8 mouse cellular contexts compared by ENCODE assay signal in the genomic region with DNA sequence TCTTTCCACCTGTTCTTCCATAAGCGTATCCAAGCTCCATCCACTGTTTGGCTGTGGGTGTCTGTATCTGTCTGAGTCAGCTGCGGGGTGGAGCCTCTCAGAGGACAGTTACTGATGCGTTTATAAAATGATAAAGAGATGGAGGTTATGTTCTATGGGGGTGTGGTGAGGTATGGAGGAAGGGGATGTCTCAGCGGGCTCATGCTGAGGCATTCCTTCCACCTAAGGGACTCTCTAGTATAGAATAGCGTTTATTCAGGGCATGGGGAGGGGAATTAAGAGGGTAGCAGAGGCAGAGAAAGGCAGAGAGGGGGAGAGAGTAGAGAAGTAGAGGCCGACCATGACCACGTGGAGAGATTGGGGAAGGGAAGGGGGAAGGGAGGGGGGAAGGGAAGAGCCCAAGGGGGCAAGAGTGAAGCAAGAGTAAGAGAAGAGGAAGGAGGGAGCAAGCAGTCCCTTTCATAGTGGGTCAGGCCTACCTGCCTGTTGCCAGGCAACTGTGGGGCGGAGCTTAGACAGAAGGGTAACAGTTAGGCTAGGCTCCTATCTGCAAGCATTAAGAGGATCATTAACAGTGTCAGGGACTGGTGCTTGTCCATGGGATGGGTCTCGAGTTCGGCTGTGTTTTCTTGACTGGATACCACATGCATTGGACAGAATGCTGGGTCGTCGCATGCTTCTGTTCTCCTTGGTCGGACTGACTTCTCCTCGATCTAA.
A peak's percentile ranks its signal among the peaks of the same experiment; 100 is the strongest.
DNase-seq lines count a peak whose midpoint lies in the region; ATAC-seq and TF ChIP-seq lines count a peak whose summit lies in the region.

No protein-coding gene starts in this region.

- H3K4me3 ChIP-seq in kidney, embryonic 15.5 days (replicated peaks) = peak overlapping the region; percentile 26
- peak overlapping the region; percentile 36 for H3K4me3 ChIP-seq in embryonic facial prominence, embryonic 13.5 days
- H3K4me3 ChIP-seq in limb, embryonic 10.5 days = peak overlapping the region; percentile 40
- peak overlapping the region; percentile 9; the same call in 1 of the 2 replicates for H3K4me3 ChIP-seq in neural tube, embryonic 14.5 days (ENCODE audit: low read depth, low read length)
- no peak overlapping the region for H3K4me3 ChIP-seq in layer of hippocampus, adult 2 months

- H3K36me3 ChIP-seq in kidney, embryonic 15.5 days = no peaks in the 10 kb centered on the region
- no peaks in the 10 kb centered on the region for H3K36me3 ChIP-seq in embryonic facial prominence, embryonic 13.5 days
- H3K36me3 ChIP-seq in limb, embryonic 10.5 days = no peaks in the 10 kb centered on the region
- H3K36me3 ChIP-seq in neural tube, embryonic 14.5 days (ENCODE audit: control insufficient read depth, insufficient read depth, low read length) = no peaks in the 10 kb centered on the region

- TF ChIP-seq CTCF in layer of hippocampus, adult 2 months (conservative IDR thresholded peaks at IDR 0.05) = no peak

- no peaks in the 10 kb centered on the region for H3K27me3 ChIP-seq in kidney, embryonic 15.5 days
- H3K27me3 ChIP-seq in embryonic facial prominence, embryonic 13.5 days = no peaks in the 10 kb centered on the region
- H3K27me3 ChIP-seq in limb, embryonic 10.5 days (ENCODE audit: low read depth, poor library complexity, severe bottlenecking) = no peaks in the 10 kb centered on the region
- H3K27me3 ChIP-seq in neural tube, embryonic 14.5 days (ENCODE audit: control insufficient read depth, insufficient read depth, low read length) = no peaks in the 10 kb centered on the region

- H3K4me2 ChIP-seq in kidney, embryonic 15.5 days = peak overlapping the region; percentile 55
- peak overlapping the region; percentile 61 for H3K4me2 ChIP-seq in embryonic facial prominence, embryonic 13.5 days
- H3K4me2 ChIP-seq in neural tube, embryonic 14.5 days (ENCODE audit: low read depth, low read length) = peak overlapping the region; percentile 44

- H3K9ac ChIP-seq in kidney, embryonic 15.5 days = no peak overlapping the region
- H3K9ac ChIP-seq in embryonic facial prominence, embryonic 13.5 days = peak overlapping the region; percentile 46; the same call in 1 of the 2 replicates
- no peak overlapping the region for H3K9ac ChIP-seq in neural tube, embryonic 14.5 days (replicated peaks; ENCODE audit: low read depth, low read length)

- ATAC-seq in kidney, embryonic 15.5 days (replicated peaks; ENCODE audit: low FRiP score) = peak; percentile 68
- ATAC-seq in embryonic facial prominence, embryonic 13.5 days (ENCODE audit: insufficient number of reproducible peaks, insufficient read depth, low FRiP score, low TSS enrichment, low read depth) = no peak
- ATAC-seq in neural tube, embryonic 14.5 days (ENCODE audit: low read depth) = no peak

- WGBS in kidney, embryonic 15.5 days = 42% methylated on average over 14 of the region's 14 CpGs
- 30% methylated on average over 14 of the region's 14 CpGs for WGBS in embryonic facial prominence, embryonic 13.5 days
- WGBS in limb, embryonic 10.5 days = 38% methylated on average over 14 of the region's 14 CpGs
- 44% methylated on average over 14 of the region's 14 CpGs for WGBS in neural tube, embryonic 14.5 days

- peaks cover 24% of the 10 kb centered on the region for H3K4me1 ChIP-seq in kidney, embryonic 15.5 days
- peaks cover 7% of the 10 kb centered on the region; the same call in 1 of the 2 replicates for H3K4me1 ChIP-seq in embryonic facial prominence, embryonic 13.5 days
- H3K4me1 ChIP-seq in limb, embryonic 10.5 days = peaks cover 12% of the 10 kb centered on the region; the same call in 1 of the 2 replicates
- no peaks in the 10 kb centered on the region for H3K4me1 ChIP-seq in neural tube, embryonic 14.5 days (ENCODE audit: control insufficient read depth, insufficient read depth, low read length)

- H3K9me3 ChIP-seq in kidney, embryonic 15.5 days (replicated peaks) = peaks cover 4% of the 10 kb centered on the region; the same call in 1 of the 2 replicates
- peaks cover 5% of the 10 kb centered on the region; the same call in 1 of the 2 replicates for H3K9me3 ChIP-seq in embryonic facial prominence, embryonic 13.5 days
- H3K9me3 ChIP-seq in limb, embryonic 10.5 days (replicated peaks) = no peaks in the 10 kb centered on the region
- no peaks in the 10 kb centered on the region for H3K9me3 ChIP-seq in neural tube, embryonic 14.5 days (ENCODE audit: control insufficient read depth, low read length)

- H3K27ac ChIP-seq in kidney, embryonic 15.5 days = no peak overlapping the region
- no peak overlapping the region for H3K27ac ChIP-seq in embryonic facial prominence, embryonic 13.5 days
- H3K27ac ChIP-seq in limb, embryonic 10.5 days = no peak overlapping the region
- no peak overlapping the region for H3K27ac ChIP-seq in neural tube, embryonic 14.5 days (ENCODE audit: low read depth, low read length)
- no peak overlapping the region for H3K27ac ChIP-seq in layer of hippocampus, adult 2 months

- DNase-seq in kidney, adult 11 months = no peak
- DNase-seq in limb, embryonic 10.5 days (ENCODE audit: low spot score) = no peak
- DNase-seq in layer of hippocampus, adult 2 months (ENCODE audit: low spot score in 2 of 2) = no peak
- DNase-seq in thymus, postnatal 10 days (ENCODE audit: low spot score in 2 of 2) = no peak
- no peak for DNase-seq in layer of hippocampus, adult 9-10 months (ENCODE audit: low spot score)
